In genomic region chr6:118741841-118742240, GRCm38 (mm10) we compare ENCODE assay signal across 24 mouse cellular contexts.
DNase-seq lines count a peak whose midpoint lies in the region; ATAC-seq and TF ChIP-seq lines count a peak whose summit lies in the region.
"Had no signal": no experiment of that assay in that cellular context is flagged by ENCODE, and none has a peak within 500 bp of the region (broad histone marks: within the 10 kb centered on the region; RNA-seq: fewer than 3 reads in every experiment).

No protein-coding gene starts in this region.

- H3K36me3 ChIP-seq in kidney, adult 2 months (ENCODE audit: control insufficient read depth, insufficient read depth, low read length), result no peaks in the 10 kb centered on the region
- no peaks in the 10 kb centered on the region for H3K36me3 ChIP-seq in midbrain, embryonic 14.5 days (ENCODE audit: control insufficient read depth, insufficient read depth, low read length)
- H3K36me3 ChIP-seq: embryonic facial prominence, embryonic 10.5 days; G1E had no signal

- no peak overlapping the region for H3K4me3 ChIP-seq in kidney, adult 2 months (ENCODE audit: insufficient read depth, low read depth, low read length)
- no peak overlapping the region for H3K4me3 ChIP-seq in midbrain, embryonic 14.5 days (replicated peaks; ENCODE audit: low read depth, low read length)
- H3K4me3 ChIP-seq: embryonic facial prominence, embryonic 10.5 days; embryonic facial prominence, embryonic 12.5 days; forebrain, embryonic 13.5 days; forebrain, embryonic 15.5 days had no signal

- DNase-seq in adrenal gland, postnatal 25 days, result peak; percentile 18
- DNase-seq in adrenal gland, adult 2 months, result no peak
- DNase-seq in kidney, adult 2 months, result peak; percentile 25
- DNase-seq in kidney, postnatal 25 days, result no peak
- DNase-seq in kidney, postnatal 36 days, result peak; percentile 1 to 53
- DNase-seq in kidney, postnatal 4 days, result no peak
- peak; percentile 9 for DNase-seq in 3134 (ENCODE audit: extremely low read depth, insufficient read length, low spot score)
- no peak for DNase-seq in midbrain, embryonic 14.5 days
- DNase-seq: adrenal gland, postnatal 14 days; B cell, adult 2 months; cerebellum, adult 11-12 months; cerebellum, adult 2 months; cerebellum, adult 9-10 months; cerebellum, postnatal 10 days; cerebellum, postnatal 25 days; forebrain, postnatal 0 days had no signal

- no peak for TF ChIP-seq CTCF in kidney, adult 2 months (conservative IDR thresholded peaks at IDR 0.05; ENCODE audit: insufficient read depth, insufficient read length, low read depth, low read length)

- no peak for TF ChIP-seq POLR2A in kidney, adult 2 months (IDR thresholded peaks at IDR 0.05; ENCODE audit: low read depth, low read length)

- no peak overlapping the region for H3K9ac ChIP-seq in midbrain, embryonic 14.5 days (replicated peaks; ENCODE audit: low read length)
- H3K9ac ChIP-seq: embryonic facial prominence, embryonic 12.5 days; forebrain, embryonic 13.5 days; forebrain, embryonic 15.5 days; forebrain, postnatal 0 days had no signal

- WGBS in kidney, adult 2 months, result 79% methylated on average over 14 of the region's 14 CpGs
- WGBS in midbrain, embryonic 14.5 days, result 95% methylated on average over 14 of the region's 14 CpGs

- no peak overlapping the region for H3K27ac ChIP-seq in kidney, adult 2 months (ENCODE audit: insufficient read depth, low read depth, low read length)
- H3K27ac ChIP-seq in midbrain, embryonic 14.5 days (replicated peaks; ENCODE audit: low read depth, low read length), result no peak overlapping the region
- H3K27ac ChIP-seq: embryonic facial prominence, embryonic 10.5 days; embryonic facial prominence, embryonic 12.5 days; forebrain, embryonic 13.5 days; forebrain, embryonic 15.5 days had no signal

- no peak for ATAC-seq in midbrain, embryonic 14.5 days (ENCODE audit: low FRiP score, low TSS enrichment)
- ATAC-seq: activated CD4-positive, CD25-positive, alpha-beta regulatory T cell, adult 4 months; CD4-positive, CD25-positive, alpha-beta regulatory T cell, adult 4 months; forebrain, embryonic 13.5 days; forebrain, embryonic 15.5 days; forebrain, postnatal 0 days; Patski had no signal

- no peaks in the 10 kb centered on the region for H3K27me3 ChIP-seq in kidney, adult 2 months (replicated peaks; ENCODE audit: control insufficient read depth, insufficient read depth, low read length)
- H3K27me3 ChIP-seq in midbrain, embryonic 14.5 days (ENCODE audit: control insufficient read depth, insufficient read depth, low read length), result no peaks in the 10 kb centered on the region
- H3K27me3 ChIP-seq: embryonic facial prominence, embryonic 12.5 days; forebrain, embryonic 13.5 days; forebrain, embryonic 15.5 days; Patski had no signal

- no peak overlapping the region for H3K4me2 ChIP-seq in midbrain, embryonic 14.5 days (ENCODE audit: low read length)
- H3K4me2 ChIP-seq: embryonic facial prominence, embryonic 12.5 days; forebrain, embryonic 13.5 days; forebrain, embryonic 15.5 days had no signal

- H3K9me3 ChIP-seq in midbrain, embryonic 14.5 days (ENCODE audit: control insufficient read depth, low read length), result no peaks in the 10 kb centered on the region
- H3K9me3 ChIP-seq: embryonic facial prominence, embryonic 10.5 days; embryonic facial prominence, embryonic 12.5 days; forebrain, embryonic 13.5 days; forebrain, embryonic 15.5 days had no signal

- no peaks in the 10 kb centered on the region for H3K4me1 ChIP-seq in kidney, adult 2 months (ENCODE audit: control insufficient read depth, insufficient read depth, low read length)
- H3K4me1 ChIP-seq in midbrain, embryonic 14.5 days (ENCODE audit: control insufficient read depth, insufficient read depth, low read length), result no peaks in the 10 kb centered on the region
- H3K4me1 ChIP-seq: embryonic facial prominence, embryonic 10.5 days; embryonic facial prominence, embryonic 12.5 days had no signal

Comparison
In these comparisons a context has a peak if more than half of its experiments do, and no peak if none do; other contexts are left out.
1. DNase-seq: peak in adrenal gland, postnatal 25 days (single experiment), kidney, adult 2 months (single experiment), kidney, postnatal 36 days (2 of 2) and 3134 (single experiment); none in adrenal gland, adult 2 months (single experiment), kidney, postnatal 25 days (0 of 2), kidney, postnatal 4 days (0 of 2) and midbrain, embryonic 14.5 days (single experiment).